Mouse (Mus musculus): ENCODE data around the gene Bbip1.

Bbip1 gene

GRCm38 (mm10) chr19:53889555-53889954 is 54.9 kb downstream of the Bbip1 start:
- DNase-seq = no peak

DNA sequence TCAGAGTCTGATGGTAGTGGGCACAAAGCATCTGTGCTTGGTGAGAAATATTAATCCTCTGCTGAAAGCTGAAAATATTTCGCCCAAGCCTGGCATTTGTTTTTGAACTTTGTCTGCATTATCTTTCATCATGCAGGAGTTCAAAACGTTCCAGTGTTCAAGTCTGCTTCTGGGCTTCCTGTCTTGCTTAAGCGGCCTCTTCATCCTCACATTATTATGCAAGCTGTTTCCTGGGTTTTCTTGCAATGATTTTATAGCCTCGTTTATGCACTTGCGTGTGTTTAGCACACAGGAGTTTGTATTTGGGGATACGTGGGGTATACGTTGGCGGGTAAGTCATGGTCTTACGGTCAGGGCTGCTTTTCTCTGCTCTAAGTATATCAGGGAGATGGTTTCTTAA is 56.1 kb downstream of the Bbip1 start:
- DNase-seq = no peak

DNA sequence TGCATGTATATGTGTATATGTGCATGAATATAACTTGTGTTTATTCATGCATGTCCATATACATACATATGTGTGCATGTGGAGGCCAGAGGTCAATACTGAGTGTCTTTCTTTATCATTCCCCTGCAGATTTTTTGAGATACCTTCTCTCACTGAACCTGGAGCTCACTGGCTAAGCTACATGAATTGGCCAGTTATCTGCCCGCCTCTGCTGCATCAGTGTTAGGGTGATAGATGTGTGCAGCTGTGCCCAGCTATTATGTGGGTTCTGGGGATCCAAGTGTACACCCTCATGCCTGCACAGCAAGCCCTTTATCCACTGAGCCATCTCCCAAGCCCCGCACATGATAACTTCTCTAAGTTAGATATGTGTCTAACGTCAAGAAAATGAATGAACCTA is 56.6 kb downstream of the Bbip1 start:
- no peak for DNase-seq

DNA sequence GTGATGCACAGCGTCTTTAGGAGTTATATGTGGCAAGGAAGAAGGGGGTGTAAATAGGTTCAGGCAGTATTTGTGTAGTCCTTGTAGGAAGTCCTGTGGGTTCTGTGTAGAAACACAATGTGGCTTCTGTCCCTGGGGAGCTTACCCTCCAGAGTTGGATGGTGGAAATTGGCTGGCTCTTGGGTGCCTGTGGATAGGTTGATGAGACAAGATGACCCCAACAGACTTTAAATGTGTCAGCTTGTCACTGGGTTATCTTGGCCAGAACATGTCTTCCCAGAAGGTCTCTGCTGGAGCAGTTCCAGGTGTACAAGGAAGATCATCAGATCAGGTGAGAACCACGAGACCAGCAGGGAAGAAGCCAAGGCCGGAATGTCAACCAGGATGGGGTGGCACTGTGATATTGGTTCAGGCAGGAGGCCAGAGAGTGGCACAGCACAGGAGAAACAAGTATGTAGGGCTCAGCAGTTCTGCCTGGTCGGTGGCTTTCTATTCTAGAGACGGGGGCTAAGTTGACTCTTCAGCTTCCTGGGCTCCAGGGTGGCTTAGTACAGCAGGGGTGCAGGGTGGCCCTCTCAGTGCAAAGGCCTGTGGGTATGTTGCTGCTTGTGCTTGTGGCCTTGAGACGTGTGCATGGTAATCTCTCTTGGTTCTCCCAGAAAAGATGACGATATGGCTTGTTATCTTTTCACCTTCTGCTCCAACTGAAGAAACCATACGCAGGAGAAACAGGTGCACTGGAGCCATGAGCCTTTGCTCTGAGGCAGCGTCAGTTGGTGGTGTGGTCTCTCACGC is 57.7 kb downstream of the Bbip1 start:
- no peak for DNase-seq

- DNase-seq = no peak
These were observed 59.0 kb downstream of the Bbip1 start for GRCm38 (mm10) chr19:53885450-53885849.

DNA sequence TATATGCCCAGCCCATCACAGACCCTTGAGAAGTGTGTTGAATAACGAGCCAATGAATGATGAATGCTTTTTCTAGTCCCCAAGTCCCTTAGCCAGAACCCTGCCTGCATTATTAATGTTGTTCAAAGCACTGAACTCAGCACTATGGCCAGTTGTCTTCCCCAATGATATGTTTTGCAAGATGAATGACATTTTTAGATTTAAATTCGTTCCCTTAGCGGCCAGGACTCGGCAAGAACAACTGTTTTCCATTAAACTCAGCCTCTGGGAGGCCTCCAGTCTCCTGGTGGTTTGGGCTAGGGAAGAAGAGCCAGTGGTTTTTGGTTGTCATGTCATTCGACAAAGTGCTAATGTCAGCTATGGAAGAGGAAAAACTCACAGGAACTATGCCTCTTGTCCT is 62.6 kb downstream of the Bbip1 start:
- DNase-seq = no peak

DNA sequence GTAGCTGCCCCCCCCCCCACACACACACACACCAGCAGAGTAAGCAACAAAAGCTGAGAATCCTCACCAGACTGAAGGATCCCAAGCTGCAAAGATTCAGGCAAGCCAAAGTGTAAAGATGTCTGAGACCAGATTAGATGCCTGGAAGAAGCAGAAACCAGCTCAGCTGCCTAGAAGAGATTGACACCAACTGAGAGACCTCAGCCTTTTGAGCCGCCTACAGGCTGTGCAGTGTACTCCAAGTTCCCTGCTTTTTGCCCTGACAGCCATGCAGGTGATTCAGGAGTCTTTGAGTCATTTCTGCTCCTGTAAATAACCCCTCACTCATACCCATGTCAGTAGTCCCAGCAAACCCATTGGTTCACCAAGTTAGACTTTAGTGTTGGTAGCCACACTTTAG is 64.0 kb downstream of the Bbip1 start:
- no peak for DNase-seq

Measured in right cerebral cortex, adult 18-20 months (tissue).